Mouse (Mus musculus): ENCODE results near the gene Fam184b.

DNA sequence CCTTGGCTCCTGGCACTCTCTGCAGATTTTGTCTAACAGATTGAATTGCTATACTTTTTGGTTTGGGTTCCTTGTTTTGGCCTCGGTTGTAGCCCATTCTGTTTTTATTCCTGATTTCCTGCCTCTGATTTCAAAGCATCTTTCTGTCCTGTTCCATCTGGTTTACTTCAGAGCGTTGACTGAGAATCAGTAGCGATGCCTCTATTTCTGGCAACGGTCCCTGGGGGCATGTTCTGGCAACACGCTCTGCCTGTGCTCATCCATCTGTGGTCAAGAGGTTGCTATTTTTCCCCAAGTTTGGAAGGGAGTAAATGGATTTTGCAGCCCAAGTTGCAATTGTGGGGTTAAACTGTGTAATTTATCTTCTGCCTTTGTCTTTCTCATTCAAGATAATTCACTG is 96.0 kb downstream of the Fam184b start:
- TF ChIP-seq CTCF (IDR thresholded peaks at IDR 0.05; ENCODE audit: borderline replicate concordance, insufficient read depth, low read depth, low read length) (no peak), POLR2A (IDR thresholded peaks at IDR 0.05; ENCODE audit: borderline replicate concordance, insufficient read depth, low read length) (no peak)
